Mouse (Mus musculus): ENCODE data around the gene Rab3ip.
A peak's percentile ranks its signal among the peaks of the same experiment; 100 is the strongest.

Gene Rab3ip

DNA sequence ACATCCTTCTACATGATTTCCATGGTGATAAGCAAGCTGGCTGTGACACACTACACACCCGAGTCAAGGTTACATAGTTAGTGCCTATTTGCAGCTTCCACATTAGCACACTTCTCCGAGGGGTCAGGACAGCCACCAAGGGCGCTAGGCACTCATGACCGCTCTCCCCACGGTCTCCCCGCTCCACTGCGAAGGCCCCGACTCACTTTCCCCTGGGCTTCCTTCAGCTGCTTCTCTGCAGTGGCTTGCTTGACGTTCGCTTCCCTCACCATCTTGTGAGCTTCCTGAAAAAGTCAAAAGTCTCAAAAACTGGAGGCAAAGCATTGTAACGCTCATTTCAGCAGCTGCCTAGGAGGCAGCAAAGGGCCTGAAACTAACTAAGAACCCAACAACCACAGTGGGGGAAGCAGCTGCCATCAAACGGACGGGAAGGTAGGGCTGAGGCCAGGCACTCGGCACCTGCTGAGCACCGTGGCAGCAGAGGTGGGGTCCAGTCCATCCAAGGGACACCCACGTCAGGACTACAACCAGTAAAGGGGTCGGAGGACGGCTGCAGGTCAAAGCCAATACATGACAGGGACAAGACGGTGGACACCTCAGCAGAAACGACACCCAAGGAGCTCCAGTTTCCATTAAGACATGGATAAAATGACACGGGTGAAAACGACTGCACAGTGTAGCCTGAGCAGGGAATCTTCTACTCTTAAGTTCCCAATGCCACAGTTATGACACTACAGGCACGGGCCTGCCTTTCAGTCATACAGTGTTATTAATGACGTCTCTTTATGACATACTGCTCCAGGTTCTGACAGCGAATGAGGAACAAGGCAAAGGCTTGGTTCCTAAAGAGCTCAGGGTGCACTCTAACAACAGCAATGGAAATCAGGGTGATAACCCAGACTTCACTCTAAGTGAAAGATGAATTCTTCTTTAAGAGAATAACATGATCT lies 30.9 kb downstream of the Rab3ip start:
- DNase-seq, result no peak

DNA sequence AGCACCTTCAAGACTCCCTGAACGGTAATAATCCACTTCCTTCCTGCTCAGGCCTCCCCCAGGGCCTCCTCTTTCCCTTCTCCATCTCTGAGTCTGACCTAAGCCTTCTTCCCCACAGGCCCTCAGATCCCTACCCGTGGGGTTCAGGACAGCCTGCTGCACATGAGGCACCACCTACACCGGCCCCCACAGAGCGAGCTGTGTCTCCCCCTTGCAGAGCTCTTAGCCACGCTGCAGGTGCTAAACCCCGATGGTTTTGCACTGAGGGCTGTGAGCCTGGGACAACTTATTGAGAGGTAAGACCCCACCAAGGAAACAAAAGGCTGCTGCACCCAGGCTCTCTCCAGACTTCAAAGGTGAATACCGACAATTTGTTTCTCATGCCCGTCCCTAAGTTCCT lies 34.0 kb downstream of the Rab3ip start:
- no peak for DNase-seq

DNA sequence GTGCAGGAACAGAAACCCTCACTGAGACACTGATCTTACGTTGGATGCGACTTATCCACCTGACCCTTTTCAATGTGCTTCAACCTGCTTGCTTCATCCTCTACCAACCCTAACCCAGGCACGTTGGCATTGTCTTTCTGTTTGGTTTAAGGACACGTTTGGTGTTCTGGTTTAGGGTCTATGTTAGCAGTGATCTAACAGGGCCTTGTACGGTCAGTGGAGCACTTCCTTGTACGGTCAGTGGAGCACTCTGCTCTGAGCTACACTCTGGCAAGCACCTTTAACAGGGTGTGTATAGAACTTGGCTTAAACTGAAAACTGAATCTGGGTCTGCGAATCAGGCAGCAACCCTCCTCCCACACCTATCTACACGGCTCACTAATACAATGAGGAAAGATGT lies 35.3 kb downstream of the Rab3ip start:
- DNase-seq, result no peak

DNA sequence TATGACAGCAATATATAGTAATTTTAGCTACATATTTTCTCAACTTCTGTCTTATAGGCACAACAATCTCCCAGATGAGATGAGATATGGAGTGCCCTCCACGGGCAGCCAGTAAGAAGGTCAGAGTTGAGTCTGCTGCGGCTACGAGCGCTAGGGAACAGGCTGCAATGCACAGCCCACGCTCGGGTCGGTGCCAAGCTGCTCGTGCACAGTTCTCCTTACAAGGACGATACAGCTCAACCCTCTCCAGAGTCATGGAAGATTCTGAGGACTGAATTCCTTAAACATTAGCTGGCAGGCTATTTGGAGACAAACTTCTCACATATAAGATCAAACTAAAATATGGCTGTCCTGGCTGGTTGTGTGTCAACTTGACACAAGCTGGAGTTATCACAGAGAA lies 36.0 kb downstream of the Rab3ip start:
- no peak for DNase-seq

DNA sequence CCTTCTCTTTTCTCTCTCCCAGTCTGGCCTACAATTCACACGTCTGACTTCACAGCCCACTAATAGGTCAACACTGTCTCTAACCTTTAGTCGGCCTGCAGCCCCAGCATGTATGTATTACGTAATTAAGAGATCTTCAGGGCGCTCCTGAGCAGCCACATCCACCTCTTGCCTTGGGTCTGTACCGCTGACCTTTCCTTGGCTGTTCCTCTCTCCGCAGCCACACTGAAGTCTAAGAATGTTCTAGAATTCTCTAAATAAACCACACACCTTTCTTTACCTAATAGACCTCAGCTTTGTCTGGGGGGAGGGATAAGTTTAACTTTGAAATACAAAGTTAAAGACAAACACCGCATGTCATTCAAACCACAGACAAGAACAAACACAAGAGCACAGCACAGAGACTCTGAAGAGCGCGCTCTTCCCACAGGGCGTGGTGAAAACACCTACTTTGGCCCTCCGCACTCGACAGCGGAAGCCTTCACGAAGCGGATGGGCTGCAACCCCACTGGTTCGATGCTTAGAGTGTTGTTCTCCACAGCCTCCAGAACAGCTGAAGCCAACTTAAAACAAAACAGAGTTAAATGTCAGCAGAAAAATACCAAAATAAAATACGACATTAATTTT lies 36.8 kb downstream of the Rab3ip start:
- no peak for DNase-seq

DNA sequence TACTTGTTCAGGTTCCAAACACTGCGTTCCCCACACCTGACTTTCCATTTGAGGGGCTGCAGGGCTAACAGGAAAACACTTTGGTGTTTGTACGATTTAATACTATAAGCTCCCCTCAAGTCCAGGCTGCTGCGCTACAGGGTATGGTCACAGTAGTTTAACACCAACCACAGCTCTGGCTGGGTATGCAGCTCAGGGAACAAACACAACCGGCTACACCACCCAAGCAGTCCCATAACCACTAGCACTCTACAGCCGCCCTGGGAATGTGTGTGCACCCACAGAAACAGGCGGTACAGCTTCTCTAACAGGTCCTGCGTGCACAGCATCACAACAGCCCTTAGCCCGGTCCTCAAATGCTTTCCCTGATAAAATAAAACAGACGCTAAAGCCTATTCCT lies 37.7 kb downstream of the Rab3ip start:
- no peak for DNase-seq

DNA sequence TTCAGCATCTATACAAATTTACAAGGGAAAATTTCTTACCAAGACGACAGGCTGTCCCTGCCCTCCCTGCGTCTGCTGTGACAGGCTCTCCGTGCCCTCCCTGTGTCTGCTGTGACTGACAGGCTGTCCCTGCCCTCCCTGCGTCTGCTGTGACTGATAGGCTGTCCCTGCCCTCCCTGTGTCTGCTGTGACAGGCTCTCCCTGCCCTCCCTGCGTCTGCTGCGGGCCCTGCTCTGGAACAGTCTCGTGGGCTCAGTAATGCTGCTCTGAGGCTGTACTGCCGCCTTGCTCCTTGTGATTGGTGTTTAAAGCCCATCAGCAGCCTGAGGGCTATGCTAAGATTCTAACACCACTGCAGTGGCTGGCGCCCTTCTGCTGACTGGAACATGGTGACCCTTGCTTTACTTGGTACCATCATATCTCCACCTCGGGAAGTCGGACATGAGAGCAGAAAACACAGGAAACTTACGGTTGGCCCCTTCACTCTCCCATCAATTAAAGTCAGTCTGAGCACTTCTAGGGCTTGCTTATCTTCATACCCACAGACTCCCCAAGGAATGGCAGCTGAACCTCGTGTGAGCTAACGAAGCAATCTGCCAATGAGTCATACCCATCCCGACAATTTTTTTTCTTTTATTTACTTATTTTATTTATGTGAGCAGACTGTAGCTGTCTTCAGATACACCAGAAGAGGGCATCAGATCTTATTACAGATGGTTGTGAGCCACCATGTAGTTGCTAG lies 41.5 kb downstream of the Rab3ip start:
- DNase-seq, result no peak

DNA sequence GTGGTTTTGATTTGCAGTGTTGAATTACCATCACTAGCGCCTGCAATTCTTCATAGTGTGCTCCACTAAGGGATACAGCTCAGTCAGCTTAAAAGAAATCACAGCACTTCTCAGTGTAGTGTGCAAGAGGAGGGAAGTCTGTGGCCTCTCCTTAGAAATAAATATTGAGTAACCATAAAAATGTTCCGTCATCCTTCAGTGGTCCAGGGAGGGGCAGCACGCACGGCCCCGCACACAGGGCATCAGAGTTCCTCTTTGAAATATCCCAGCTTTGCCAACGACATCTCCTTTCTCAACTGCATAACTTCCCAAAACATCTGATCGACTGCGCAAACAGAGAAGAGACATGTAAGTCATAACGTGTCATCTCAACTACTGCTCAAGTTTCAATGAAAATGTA lies 43.8 kb downstream of the Rab3ip start:
- DNase-seq, result no peak

DNA sequence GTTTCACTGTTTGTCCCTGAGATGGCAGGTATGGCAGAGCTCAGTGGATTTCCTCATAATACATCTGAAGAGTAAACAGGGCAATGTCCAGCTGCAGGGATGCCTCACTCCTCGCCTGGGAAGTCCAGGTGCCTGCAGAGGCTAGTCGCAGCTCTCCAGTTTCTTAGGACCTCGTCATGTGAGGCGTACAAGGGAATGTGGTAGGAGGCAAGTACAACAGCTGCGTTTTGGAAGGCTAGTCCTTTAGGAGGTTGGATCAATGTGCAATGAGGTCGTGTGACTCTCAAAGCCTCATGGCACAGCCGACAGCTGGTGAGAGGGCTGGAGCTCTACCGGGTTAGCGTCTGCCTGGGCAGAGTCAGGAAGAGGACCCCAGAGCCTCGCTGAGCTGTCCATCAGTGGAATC lies 46.1 kb downstream of the Rab3ip start:
- no peak for DNase-seq

DNA sequence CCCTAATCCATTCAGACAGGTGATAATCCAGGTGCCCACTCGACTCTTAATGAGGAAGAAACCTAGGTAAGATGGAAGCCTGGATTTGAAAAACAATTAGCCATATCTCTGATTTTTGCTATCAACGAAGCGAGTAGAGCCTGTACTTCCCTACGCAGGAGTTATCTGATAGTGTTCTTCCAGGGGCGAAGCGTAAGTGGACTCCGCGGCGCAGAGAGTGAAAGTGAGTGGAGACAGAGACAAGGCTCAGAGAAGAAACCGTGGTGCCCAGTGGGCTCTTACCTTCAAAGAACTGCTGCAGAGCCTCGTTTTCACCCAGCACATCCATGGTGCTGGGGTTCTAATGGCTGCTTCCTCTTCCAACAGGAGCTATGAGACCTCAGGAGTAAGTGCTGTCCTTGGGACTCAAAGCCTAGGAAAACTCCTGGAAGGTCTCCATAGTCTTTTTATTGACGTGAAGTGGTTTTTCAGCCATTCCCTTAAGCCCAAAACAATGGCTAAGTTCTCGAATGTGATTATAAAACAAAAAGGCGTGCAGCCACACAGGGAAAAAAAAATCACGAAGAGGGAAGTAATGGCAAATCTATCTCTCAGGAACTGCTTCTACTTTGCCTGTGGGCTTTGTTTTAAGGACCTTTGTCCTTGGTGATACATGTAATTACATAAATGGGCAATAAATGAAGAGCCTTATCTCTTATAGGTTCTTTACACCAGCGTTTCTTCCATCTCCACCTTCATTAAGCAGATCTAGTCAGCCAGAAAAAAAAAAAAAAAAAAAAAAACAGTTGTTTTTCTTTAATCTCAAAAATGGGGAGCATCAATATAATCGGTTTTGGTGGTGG lies 54.0 kb downstream of the Rab3ip start, which contains the start of gene Myrfl:
TSS of gene Myrfl (minus strand) at position 584 of the 842 bp plus-strand sequence.
- no peak for DNase-seq

DNA sequence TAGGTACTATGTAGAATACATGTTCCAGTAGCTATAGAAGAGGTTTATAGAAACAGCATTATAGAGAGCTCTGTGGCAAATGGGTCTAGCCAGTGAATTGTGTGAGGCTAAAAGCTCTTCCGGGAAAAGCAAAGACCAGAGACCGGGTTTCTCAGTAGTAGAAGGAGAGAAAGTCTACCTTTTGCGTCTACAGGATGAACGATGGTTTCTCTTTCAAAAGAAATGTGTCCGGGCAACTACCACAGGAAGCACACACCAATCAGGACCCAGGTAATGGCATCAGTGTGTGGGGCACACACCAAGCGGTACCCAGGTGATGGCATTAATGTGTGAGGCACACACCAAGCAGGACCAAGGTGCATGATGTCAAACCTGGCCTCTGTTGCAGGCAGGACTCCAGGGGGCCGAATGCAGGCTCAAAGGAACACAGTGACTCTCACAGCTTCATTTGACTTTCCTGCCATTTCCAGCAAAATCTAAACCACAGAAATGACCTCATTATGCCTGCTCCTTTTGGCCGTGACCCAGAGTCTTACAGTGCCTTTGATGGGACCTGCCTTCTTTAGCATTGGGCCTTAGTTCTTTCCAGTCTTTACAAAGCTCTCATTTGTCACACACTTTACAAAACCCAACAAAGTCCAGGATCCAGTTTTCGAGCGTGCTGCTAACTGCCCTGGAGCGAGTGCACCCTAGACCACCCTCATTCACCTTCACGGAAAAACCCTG lies 55.3 kb downstream of the Rab3ip start:
- DNase-seq, result peak in 1 of 2 experiments; percentile 21

DNA sequence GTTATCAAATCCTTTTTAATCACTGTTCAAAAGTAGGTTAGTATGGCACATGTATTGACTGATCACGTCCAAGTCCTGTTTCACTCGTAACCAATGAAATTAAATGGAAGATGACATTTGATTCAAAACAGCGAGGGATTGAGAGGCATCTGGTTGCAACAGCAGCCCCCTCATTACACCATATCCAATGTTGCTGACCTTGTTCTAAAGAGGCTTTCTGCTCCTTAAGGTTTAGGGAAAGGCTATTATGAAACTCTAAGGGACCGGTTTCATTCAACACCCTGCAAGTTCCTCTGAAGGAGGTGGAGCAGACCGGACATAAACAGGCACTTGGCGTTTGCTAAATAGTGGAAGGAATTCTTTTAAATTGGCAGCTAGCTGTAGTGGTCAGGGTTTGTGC lies 56.0 kb downstream of the Rab3ip start:
- DNase-seq, result no peak

DNA sequence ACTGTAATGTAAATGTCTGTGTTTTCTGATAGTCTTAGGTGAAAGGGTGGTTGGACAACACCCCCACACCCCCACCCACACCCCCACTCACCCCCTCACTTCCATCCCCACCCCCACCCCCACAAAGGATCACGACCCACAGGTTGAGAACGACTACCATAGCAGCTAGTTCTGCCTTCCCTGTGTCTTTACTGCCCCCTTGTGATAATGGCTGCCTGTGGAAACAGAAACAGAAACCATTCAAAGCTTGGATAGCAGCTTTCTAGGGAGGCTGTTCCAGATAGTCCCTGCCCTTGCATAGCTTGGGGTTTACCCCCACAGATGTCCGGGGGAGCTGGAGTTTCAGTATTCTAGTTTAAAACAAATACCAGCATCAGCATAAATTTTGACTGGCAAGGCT lies 56.8 kb downstream of the Rab3ip start:
- peak; percentile 86 to 93 for DNase-seq

DNA sequence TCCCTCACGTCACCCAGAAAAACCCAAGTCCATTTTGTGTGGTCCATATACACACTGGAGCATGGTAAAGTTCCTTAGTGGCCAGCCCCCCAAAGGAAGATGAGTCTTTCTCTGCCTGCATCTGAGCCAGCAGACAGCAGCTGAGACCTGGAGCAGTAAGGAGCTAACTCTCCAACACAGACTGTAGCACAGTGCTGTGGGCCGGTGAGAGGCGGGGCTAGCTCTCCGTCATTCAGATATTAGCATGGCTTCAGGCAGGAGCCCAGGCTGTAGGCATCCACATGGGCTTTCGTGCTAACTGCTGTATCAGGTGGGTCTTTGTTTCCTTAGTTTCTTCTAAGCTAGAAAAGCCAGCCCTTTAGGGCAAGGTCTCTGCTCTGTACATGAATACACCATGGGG lies 60.0 kb downstream of the Rab3ip start:
- peak; percentile 65 to 70 for DNase-seq

DNA sequence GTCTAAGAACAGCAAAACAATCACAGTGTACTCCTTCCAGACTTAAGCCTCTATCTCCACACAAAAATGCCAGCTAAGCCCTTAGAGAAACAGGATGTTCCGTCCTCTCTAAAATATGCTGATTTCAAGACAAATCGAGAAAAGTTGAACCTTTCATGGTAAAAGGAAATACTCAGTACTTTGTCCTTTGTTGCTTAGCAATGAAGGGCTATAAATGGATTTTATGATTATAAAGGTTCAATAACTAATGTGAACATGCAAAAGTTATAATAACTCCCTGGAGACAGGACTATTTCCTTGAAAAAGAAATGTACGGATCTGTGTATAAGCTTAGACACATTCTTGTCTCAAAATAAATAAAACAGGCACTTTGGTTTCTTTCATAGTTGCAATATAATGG lies 66.0 kb downstream of the Rab3ip start:
- DNase-seq, result no peak

DNA sequence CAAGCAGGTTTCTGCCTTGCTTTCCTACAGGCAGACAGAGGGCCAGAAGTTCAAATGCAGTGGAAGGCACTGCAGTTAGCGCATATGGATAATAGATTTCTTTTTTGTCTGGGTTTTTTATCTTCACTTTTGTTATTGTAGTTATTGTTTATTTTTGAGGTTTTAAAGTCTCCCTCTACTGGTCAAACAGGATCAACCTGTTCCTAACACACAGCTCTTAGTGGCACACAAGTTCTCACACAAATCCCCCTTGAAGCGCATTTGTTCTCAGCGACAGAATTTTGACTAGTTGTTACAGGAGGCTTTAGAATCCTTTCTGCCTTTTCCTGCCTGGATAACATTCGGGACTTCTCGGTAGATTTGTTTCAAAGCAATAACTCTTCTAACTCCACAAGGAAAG lies 67.0 kb downstream of the Rab3ip start:
- no peak for DNase-seq

DNA sequence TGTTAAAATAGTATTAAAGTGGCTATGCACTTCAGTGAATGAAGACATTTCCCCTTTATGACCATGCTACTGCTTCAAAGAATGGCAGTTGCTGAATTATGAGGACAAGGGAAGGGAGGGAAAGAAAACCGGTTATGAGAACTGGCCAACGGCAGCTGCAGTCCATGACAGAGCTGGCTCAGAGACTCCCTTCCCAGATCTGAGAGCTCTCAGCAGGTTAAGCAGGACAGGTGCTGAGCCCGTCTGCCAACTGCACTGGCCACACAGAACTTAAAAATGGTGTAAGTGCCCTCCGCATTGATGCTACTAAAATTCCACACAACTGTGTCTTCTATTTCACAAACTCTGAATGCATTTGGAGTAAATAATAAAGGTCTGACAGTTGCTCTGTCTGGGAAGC lies 73.1 kb downstream of the Rab3ip start:
- DNase-seq, result peak; percentile 81 to 84

DNA sequence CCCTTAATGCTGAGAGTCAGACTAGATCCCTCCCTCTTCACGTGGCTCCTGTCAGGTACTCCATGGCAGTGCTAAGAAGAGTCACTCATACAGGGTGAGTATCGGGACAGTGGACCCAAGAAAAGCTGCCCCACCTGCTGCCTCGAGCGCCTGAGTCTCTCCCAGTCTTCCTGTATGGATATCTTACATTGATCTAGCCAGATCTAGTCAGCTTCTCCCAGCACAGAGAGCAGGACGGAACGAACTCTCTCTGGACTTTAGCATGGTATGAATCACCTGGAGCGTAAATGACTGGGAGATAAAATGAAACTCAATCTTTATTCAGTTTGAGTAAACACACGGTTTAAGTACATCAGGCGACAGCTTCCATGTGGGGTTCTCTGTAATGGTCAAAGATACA lies 76.1 kb downstream of the Rab3ip start:
- no peak for DNase-seq

DNA sequence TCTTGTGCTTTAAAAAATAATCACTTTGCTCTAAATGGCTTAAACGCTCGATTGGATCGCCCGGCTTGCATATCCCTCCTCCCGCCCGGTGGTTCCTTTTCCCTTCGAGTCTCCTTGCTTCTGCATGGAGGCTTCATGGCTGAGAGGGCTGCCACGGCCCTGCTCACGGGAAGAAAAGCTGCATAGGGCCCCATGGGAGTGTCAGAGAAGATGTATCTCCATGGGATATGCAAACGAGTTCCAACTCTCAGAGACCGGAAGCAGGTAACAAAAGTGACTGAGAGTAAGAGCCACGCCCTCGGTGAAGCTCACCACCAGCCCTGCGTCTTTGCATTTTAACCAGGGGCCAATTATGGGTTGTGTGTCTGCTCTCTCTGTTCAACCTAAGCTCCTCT lies 78.6 kb downstream of the Rab3ip start:
- peak; percentile 71 to 77 for DNase-seq

DNA sequence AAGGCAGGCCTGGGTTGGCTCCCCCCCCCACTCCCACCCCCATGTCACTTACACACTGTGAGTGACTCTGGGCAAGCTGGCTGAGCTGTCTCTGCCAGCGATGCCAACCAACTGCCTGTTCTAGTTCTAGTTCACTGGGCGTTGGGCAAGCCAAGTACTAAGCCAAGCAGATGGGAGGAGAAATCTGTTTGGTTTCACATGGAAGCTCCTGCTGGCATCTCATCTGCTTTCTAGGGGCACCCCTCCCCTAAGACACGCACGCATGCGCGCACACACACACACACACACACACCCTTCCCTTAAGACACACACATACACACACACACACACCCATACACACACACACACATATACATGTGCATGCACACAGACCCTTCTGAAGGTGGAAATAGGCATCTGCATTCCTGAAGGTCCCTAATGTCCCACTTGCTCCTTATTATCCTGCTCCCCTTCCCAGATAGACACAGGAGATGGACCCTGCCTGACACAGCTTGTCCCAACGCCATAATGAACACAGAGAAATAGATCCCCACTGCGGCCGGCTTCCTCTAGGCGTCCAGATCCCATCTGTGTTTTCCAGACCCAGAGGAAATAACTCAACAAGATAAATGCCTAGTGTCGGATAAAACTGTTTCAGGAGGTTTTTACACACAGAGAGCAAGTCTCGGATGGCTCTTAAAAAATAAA lies 79.1 kb downstream of the Rab3ip start:
- peak; percentile 90 to 92 for DNase-seq

DNA sequence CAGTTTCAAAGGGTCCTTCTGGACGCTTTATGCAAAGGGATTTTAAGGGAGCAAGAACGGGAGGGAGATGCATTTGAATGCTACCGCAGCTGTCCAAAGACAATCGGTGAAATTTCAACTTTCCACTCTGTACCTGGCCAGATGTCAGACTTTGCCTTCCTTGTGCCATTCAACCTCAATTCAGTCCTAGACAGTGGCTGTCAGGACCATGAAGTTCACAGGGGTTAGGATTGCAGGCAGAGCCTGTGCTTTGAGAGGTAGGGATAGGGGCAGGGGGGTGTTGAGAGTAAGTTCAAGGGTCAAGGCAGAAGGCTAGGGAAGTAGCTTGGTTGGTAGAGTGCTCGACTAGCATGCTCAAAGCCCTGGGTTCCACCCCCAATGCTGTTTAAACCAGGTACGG lies 79.8 kb downstream of the Rab3ip start:
- no peak for DNase-seq
